Mouse (Mus musculus) testis, adult 2 months (tissue): Measurements from ENCODE around the gene Aff1.

Source experiments
- CTCF ChIP-seq: fragments of 200-500 bp; IDR thresholded peaks from 2 replicates; pipeline ENCODE4 v1.5.1; 2012; ENCODE audit warnings: low read depth, mild to moderate bottlenecking, inconsistent platforms, low read length, moderate library complexity; ENCODE audit not compliant: control insufficient read depth, insufficient read depth, insufficient replicate concordance
- POLR2A ChIP-seq: fragments of 200-500 bp; IDR thresholded peaks from 2 replicates; pipeline ENCODE4 v1.6.1; 2012; ENCODE audit warnings: low read depth, mild to moderate bottlenecking, inconsistent platforms, low read length, moderate library complexity; ENCODE audit not compliant: control insufficient read depth

- TF ChIP-seq CTCF (no peak), POLR2A (no peak)
These were observed 34.2 kb downstream of the Aff1 start for GRCm38 (mm10) chr5:103726281-103726938.
